Mouse (Mus musculus): Measurements from ENCODE around the gene Sik1. TPM values are rescaled to one million over a fixed set of nuclear protein-coding genes. Genes with fewer than 3 reads are reported as not detected.

Gene Sik1
- total and polyA plus RNA-seq, 3 experiments, result 17.1 to 56.9 (median 36.7) TPM

GRCm38 (mm10) chr17:31811333-31811732 lies 44.3 kb downstream of the Sik1 start:
- Histone ChIP-seq H3K4me2 (ENCODE audit: insufficient read depth, low read depth, poor library complexity, severe bottlenecking) (no peak overlapping the region), H3K27me3 (replicated peaks) (no peaks in the 10 kb centered on the region), H3K4me3 (replicated peaks in 1 of 3; ENCODE audit: low read depth in 2 of 3, low read length in 2 of 3, poor library complexity in 1 of 3) (no peak overlapping the region), H3K36me3 (replicated peaks in 1 of 2; ENCODE audit: control insufficient read depth in 1 of 2, insufficient read depth in 1 of 2, low read length in 1 of 2) (no peaks in the 10 kb centered on the region), H3K9me3 (replicated peaks; ENCODE audit: low read length) (no peaks in the 10 kb centered on the region), H3K27ac (ENCODE audit: insufficient read depth, low read depth) (no peak overlapping the region), H3K79me2 (replicated peaks; ENCODE audit: control insufficient read depth, extremely low read depth, insufficient read depth, poor library complexity, severe bottlenecking) (no peaks in the 10 kb centered on the region), H3K4me1 (ENCODE audit: control insufficient read depth in 1 of 2, insufficient read depth in 2 of 2) (peaks cover 30 to 61% of the 10 kb centered on the region in 2 experiments), H3K9ac (ENCODE audit: insufficient read depth, low read depth) (no peak overlapping the region)
- dilution Hi-C loops (cut with MboI; ENCODE audit: extremely low pct_ligation_motif_present, extremely low pct_unique_long_range_greater_than_20kb, low sequenced_read_pairs) (no loop called here), in situ Hi-C loops (cut with MboI; ENCODE audit: low pct_ligation_motif_present, low pct_unique_long_range_greater_than_20kb, low sequenced_read_pairs) (no loop called here)
- DNase-seq (ENCODE audit: extremely low read depth), result no peak
- no peak for TF ChIP-seq UBTF (IDR thresholded peaks at IDR 0.05; ENCODE audit: low read depth, low read length)
- no peak for TF ChIP-seq ZKSCAN1 (IDR thresholded peaks at IDR 0.05; ENCODE audit: borderline replicate concordance, low read depth, low read length)
- TF ChIP-seq CHD1 (IDR thresholded peaks at IDR 0.05; ENCODE audit: low read depth, low read length), result no peak
- TF ChIP-seq JUN (IDR thresholded peaks at IDR 0.05; ENCODE audit: insufficient read depth, low read depth, low read length), result no peak
- no peak for TF ChIP-seq POLR2A (IDR thresholded peaks at IDR 0.05; ENCODE audit: low read depth, low read length)
- TF ChIP-seq IRF4 (IDR thresholded peaks at IDR 0.05; ENCODE audit: low read depth, low read length), result no peak
- no peak for TF ChIP-seq USF2 (conservative IDR thresholded peaks at IDR 0.05; ENCODE audit: low read depth, low read length)
- no peak for TF ChIP-seq GABPA (IDR thresholded peaks at IDR 0.05; ENCODE audit: insufficient replicate concordance, low read depth, low read length)
- no peak for TF ChIP-seq ELF1 (IDR thresholded peaks at IDR 0.05; ENCODE audit: low read depth, low read length)
- no peak for TF ChIP-seq POLR2AphosphoS2 (IDR thresholded peaks at IDR 0.05; ENCODE audit: low read depth, low read length)
- no peak for TF ChIP-seq E2F4 (IDR thresholded peaks at IDR 0.05; ENCODE audit: insufficient replicate concordance, low read depth, low read length)
- no peak for TF ChIP-seq ZC3H11A (IDR thresholded peaks at IDR 0.05; ENCODE audit: low read depth, low read length)
- no peak for TF ChIP-seq MYC (IDR thresholded peaks at IDR 0.05; ENCODE audit: low read depth, low read length)
- TF ChIP-seq EP300 (IDR thresholded peaks at IDR 0.05; ENCODE audit: low read length), result no peak
- TF ChIP-seq TCF12 (IDR thresholded peaks at IDR 0.05; ENCODE audit: low read depth, low read length), result no peak
- TF ChIP-seq ZNF384 (IDR thresholded peaks at IDR 0.05; ENCODE audit: low read depth, low read length), result no peak
- TF ChIP-seq MXI1 (IDR thresholded peaks at IDR 0.05; ENCODE audit: low read depth, low read length), result no peak
- no peak for TF ChIP-seq ETS1 (conservative IDR thresholded peaks at IDR 0.05; ENCODE audit: low read depth, low read length)
- no peak for TF ChIP-seq PAX5 (IDR thresholded peaks at IDR 0.05; ENCODE audit: low read length)

GRCm38 (mm10) chr17:31809894-31810293 lies 45.7 kb downstream of the Sik1 start:
- dilution Hi-C loops (cut with MboI; ENCODE audit: extremely low pct_ligation_motif_present, extremely low pct_unique_long_range_greater_than_20kb, low sequenced_read_pairs) (no loop called here), in situ Hi-C loops (cut with MboI; ENCODE audit: low pct_ligation_motif_present, low pct_unique_long_range_greater_than_20kb, low sequenced_read_pairs) (no loop called here)
- H3K9ac ChIP-seq (ENCODE audit: insufficient read depth, low read depth), result no peak overlapping the region
- TF ChIP-seq JUN (IDR thresholded peaks at IDR 0.05; ENCODE audit: insufficient read depth, low read depth, low read length), result no peak
- TF ChIP-seq ZC3H11A (IDR thresholded peaks at IDR 0.05; ENCODE audit: low read depth, low read length), result no peak
- no peak for TF ChIP-seq NELFE (IDR thresholded peaks at IDR 0.05; ENCODE audit: low read depth, low read length)
- TF ChIP-seq ZKSCAN1 (IDR thresholded peaks at IDR 0.05; ENCODE audit: borderline replicate concordance, low read depth, low read length), result no peak
- no peak for TF ChIP-seq SMC3 (IDR thresholded peaks at IDR 0.05; ENCODE audit: low read depth, low read length)
- no peak for TF ChIP-seq ZNF384 (IDR thresholded peaks at IDR 0.05; ENCODE audit: low read depth, low read length)
- TF ChIP-seq MAFK (IDR thresholded peaks at IDR 0.05; ENCODE audit: insufficient replicate concordance, low read length), result no peak
- TF ChIP-seq MAX (IDR thresholded peaks at IDR 0.05; ENCODE audit: low read length), result no peak
- TF ChIP-seq POLR2A (IDR thresholded peaks at IDR 0.05; ENCODE audit: low read depth, low read length), result no peak
- TF ChIP-seq ELF1 (IDR thresholded peaks at IDR 0.05; ENCODE audit: low read depth, low read length), result no peak
- no peaks in the 10 kb centered on the region for H3K9me3 ChIP-seq (replicated peaks; ENCODE audit: low read length)
- H3K27me3 ChIP-seq (replicated peaks), result no peaks in the 10 kb centered on the region
- H3K36me3 ChIP-seq (replicated peaks in 1 of 2; ENCODE audit: control insufficient read depth in 1 of 2, insufficient read depth in 1 of 2, low read length in 1 of 2), result no peaks in the 10 kb centered on the region
- no peak overlapping the region for H3K27ac ChIP-seq (ENCODE audit: insufficient read depth, low read depth)
- no peak overlapping the region for H3K4me3 ChIP-seq (replicated peaks in 1 of 3; ENCODE audit: low read depth in 2 of 3, low read length in 2 of 3, poor library complexity in 1 of 3)
- DNase-seq (ENCODE audit: extremely low read depth), result no peak
- H3K79me2 ChIP-seq (replicated peaks; ENCODE audit: control insufficient read depth, extremely low read depth, insufficient read depth, poor library complexity, severe bottlenecking), result no peaks in the 10 kb centered on the region
- no peak overlapping the region for H3K4me2 ChIP-seq (ENCODE audit: insufficient read depth, low read depth, poor library complexity, severe bottlenecking)
- H3K4me1 ChIP-seq (ENCODE audit: control insufficient read depth in 1 of 2, insufficient read depth in 2 of 2), result peaks cover 34 to 72% of the 10 kb centered on the region in 2 experiments

All from CH12.LX (cell line).